Comparison of ENCODE assay signal across 14 mouse cellular contexts in genomic region chr17:34922939-34923338, GRCm38 (mm10). TPM values are rescaled to one million over a fixed set of nuclear protein-coding genes. Genes with fewer than 3 reads are reported as not detected.
DNase-seq lines count a peak whose midpoint lies in the region; ATAC-seq and TF ChIP-seq lines count a peak whose summit lies in the region.
"Had no signal": no experiment of that assay in that cellular context is flagged by ENCODE, and none has a peak within 500 bp of the region (broad histone marks: within the 10 kb centered on the region; RNA-seq: fewer than 3 reads in every experiment).

No protein-coding gene starts in this region.

- no peak overlapping the region for H3K4me3 ChIP-seq in heart, adult 2 months
- H3K4me3 ChIP-seq in lung, embryonic 14.5 days (ENCODE audit: low read depth, low read length), result no peak overlapping the region
- no peak overlapping the region for H3K4me3 ChIP-seq in stomach, postnatal 0 days (ENCODE audit: low read depth, low read length)
- H3K4me3 ChIP-seq in forebrain, embryonic 13.5 days, result no peak overlapping the region
- H3K4me3 ChIP-seq: liver, embryonic 15.5 days; midbrain, embryonic 12.5 days; neural tube, embryonic 15.5 days had no signal

- H3K9ac ChIP-seq in heart, adult 2 months (ENCODE audit: low read depth, low read length), result no peak overlapping the region
- H3K9ac ChIP-seq in lung, embryonic 14.5 days, result no peak overlapping the region
- no peak overlapping the region for H3K9ac ChIP-seq in stomach, postnatal 0 days (ENCODE audit: low read length)
- H3K9ac ChIP-seq in forebrain, embryonic 13.5 days, result no peak overlapping the region
- H3K9ac ChIP-seq: liver, embryonic 15.5 days; midbrain, embryonic 12.5 days; neural tube, embryonic 15.5 days had no signal

- no peak for TF ChIP-seq POLR2A in heart, adult 2 months (IDR thresholded peaks at IDR 0.05; ENCODE audit: insufficient read depth, low read depth, low read length)
- no peak for TF ChIP-seq POLR2A in brain, embryonic 14.5 days (IDR thresholded peaks at IDR 0.05; ENCODE audit: borderline replicate concordance, extremely low read depth, insufficient read depth, insufficient read length, poor library complexity, severe bottlenecking)

- no peaks in the 10 kb centered on the region for H3K4me1 ChIP-seq in heart, adult 2 months (ENCODE audit: control insufficient read depth, insufficient read depth, low read length)
- no peaks in the 10 kb centered on the region for H3K4me1 ChIP-seq in lung, embryonic 14.5 days (ENCODE audit: insufficient read depth)
- H3K4me1 ChIP-seq in stomach, postnatal 0 days (replicated peaks; ENCODE audit: control insufficient read depth, insufficient read depth), result no peaks in the 10 kb centered on the region
- no peaks in the 10 kb centered on the region for H3K4me1 ChIP-seq in forebrain, embryonic 13.5 days
- H3K4me1 ChIP-seq: midbrain, embryonic 12.5 days; neural tube, embryonic 15.5 days had no signal

- WGBS in heart, adult 2 months, result 42% methylated on average over 6 of the region's 6 CpGs
- WGBS in lung, embryonic 14.5 days, result 41% methylated on average over 6 of the region's 6 CpGs
- 51% methylated on average over 6 of the region's 6 CpGs for WGBS in stomach, postnatal 0 days
- WGBS in forebrain, embryonic 13.5 days, result 48% methylated on average over 6 of the region's 6 CpGs

- no peak for DNase-seq in heart, adult 2 months
- DNase-seq in heart, postnatal 10 days, result no peak
- no peak for DNase-seq in lung, embryonic 14.5 days
- no peak for DNase-seq in lung, postnatal 25 days (ENCODE audit: low spot score)
- DNase-seq in brain, embryonic 14.5 days (ENCODE audit: low read depth), result no peak
- no peak for DNase-seq in stomach, postnatal 0 days (ENCODE audit: low spot score)
- DNase-seq in frontal cortex, postnatal 36 days (ENCODE audit: low spot score in 2 of 2), result no peak
- DNase-seq: right cerebral cortex, postnatal 4 days had no signal

- TF ChIP-seq CTCF in heart, adult 2 months (IDR thresholded peaks at IDR 0.05), result peak; percentile 39
- peak; percentile 28 for TF ChIP-seq CTCF in lung, embryonic 14.5 days (IDR thresholded peaks at IDR 0.05; ENCODE audit: low read depth)
- TF ChIP-seq CTCF in brain, embryonic 14.5 days (IDR thresholded peaks at IDR 0.05; ENCODE audit: borderline replicate concordance, extremely low read depth, insufficient read depth, insufficient read length), result peak; percentile 31; the same call in 1 of the 2 replicates
- TF ChIP-seq CTCF in stomach, postnatal 0 days (IDR thresholded peaks at IDR 0.05; ENCODE audit: low read depth), result peak; percentile 56

- H3K27ac ChIP-seq in heart, adult 2 months, result no peak overlapping the region
- H3K27ac ChIP-seq in lung, embryonic 14.5 days (ENCODE audit: low read depth), result no peak overlapping the region
- no peak overlapping the region for H3K27ac ChIP-seq in stomach, postnatal 0 days (replicated peaks)
- H3K27ac ChIP-seq in forebrain, embryonic 13.5 days, result no peak overlapping the region
- H3K27ac ChIP-seq: liver, embryonic 15.5 days; midbrain, embryonic 12.5 days; neural tube, embryonic 15.5 days had no signal

- ATAC-seq in lung, embryonic 14.5 days (ENCODE audit: insufficient read depth), result no peak
- 0 out of 2 replicates have a peak, but pooled peaks have one; percentile 9 for ATAC-seq in stomach, postnatal 0 days (ENCODE audit: low FRiP score, low TSS enrichment)
- ATAC-seq in forebrain, embryonic 13.5 days, result no peak
- ATAC-seq: forebrain, embryonic 16.5 days had no signal

- TF ChIP-seq EP300 in heart, adult 2 months (IDR thresholded peaks at IDR 0.05; ENCODE audit: insufficient read depth, low read depth, low read length), result no peak
- no peak for TF ChIP-seq EP300 in stomach, postnatal 0 days (optimal IDR thresholded peaks at IDR 0.05)

- H3K9me3 ChIP-seq in lung, embryonic 14.5 days (ENCODE audit: low read depth, low read length), result no peaks in the 10 kb centered on the region
- no peaks in the 10 kb centered on the region for H3K9me3 ChIP-seq in stomach, postnatal 0 days (ENCODE audit: control insufficient read depth, low read length)
- H3K9me3 ChIP-seq in forebrain, embryonic 13.5 days (replicated peaks), result no peaks in the 10 kb centered on the region
- H3K9me3 ChIP-seq: liver, embryonic 15.5 days; midbrain, embryonic 12.5 days; neural tube, embryonic 15.5 days had no signal

- H3K79me2 ChIP-seq in heart, adult 2 months (replicated peaks; ENCODE audit: control insufficient read depth, insufficient read depth, low read length), result no peaks in the 10 kb centered on the region

- intact Hi-C loops in heart, adult 2 months (cut with DNase I), result no loop called here
- intact Hi-C loops in heart, postnatal 10 days (cut with DNase I), result no loop called here

- H3K36me3 ChIP-seq in heart, adult 2 months (ENCODE audit: control insufficient read depth, insufficient read depth, low read length), result no peaks in the 10 kb centered on the region
- no peaks in the 10 kb centered on the region for H3K36me3 ChIP-seq in lung, embryonic 14.5 days (ENCODE audit: insufficient read depth)
- no peaks in the 10 kb centered on the region for H3K36me3 ChIP-seq in stomach, postnatal 0 days (ENCODE audit: control insufficient read depth, insufficient read depth, low read length)
- no peaks in the 10 kb centered on the region for H3K36me3 ChIP-seq in forebrain, embryonic 13.5 days (ENCODE audit: poor library complexity, severe bottlenecking)
- H3K36me3 ChIP-seq: liver, embryonic 15.5 days; midbrain, embryonic 12.5 days; neural tube, embryonic 15.5 days had no signal

- H3K4me2 ChIP-seq in lung, embryonic 14.5 days, result no peak overlapping the region
- H3K4me2 ChIP-seq in stomach, postnatal 0 days (replicated peaks; ENCODE audit: low read depth), result no peak overlapping the region
- H3K4me2 ChIP-seq in forebrain, embryonic 13.5 days, result no peak overlapping the region
- H3K4me2 ChIP-seq: liver, embryonic 15.5 days; midbrain, embryonic 12.5 days; neural tube, embryonic 15.5 days had no signal

- H3K27me3 ChIP-seq in heart, adult 2 months (ENCODE audit: control insufficient read depth, insufficient read depth, low read length), result no peaks in the 10 kb centered on the region
- H3K27me3 ChIP-seq in lung, embryonic 14.5 days (ENCODE audit: insufficient read depth, low read length), result no peaks in the 10 kb centered on the region
- no peaks in the 10 kb centered on the region for H3K27me3 ChIP-seq in stomach, postnatal 0 days (ENCODE audit: control insufficient read depth, insufficient read depth, low read length)
- no peaks in the 10 kb centered on the region for H3K27me3 ChIP-seq in forebrain, embryonic 13.5 days
- H3K27me3 ChIP-seq: liver, embryonic 15.5 days; midbrain, embryonic 12.5 days; neural tube, embryonic 15.5 days had no signal

RNA-seq across cellular contexts. Expression of gene Neu1, which starts 8.1 kb away (rescaled TPM):
- 10 to 100 TPM; 14.5 TPM for total RNA-seq in heart, adult 2 months (2021)
- 22.0 and 23.6 TPM in 2 replicates for polyA plus RNA-seq in heart, adult 2 months (2012; rRNA removed)
- total RNA-seq in heart, postnatal 10 days (2021), result 10 to 100 TPM; 12.2 to 12.6 TPM
- 10.6 and 11.6 TPM in 2 replicates for polyA plus RNA-seq in lung, embryonic 14.5 days (2014; fragmentation: Nextera tagmentation; extraction: Ambion mirVana)
- 28.0 and 29.6 TPM in 2 replicates for polyA plus RNA-seq in brain, embryonic 14.5 days (2012; rRNA removed)
- polyA plus RNA-seq in stomach, postnatal 0 days (2015; fragmentation: Nextera tagmentation; extraction: Ambion mirVana), result 18.3 and 18.9 TPM in 2 replicates
- 18.0 and 18.7 TPM in 2 replicates for polyA plus RNA-seq in forebrain, embryonic 13.5 days (2015; fragmentation: Nextera tagmentation; extraction: Ambion mirVana)

RNA-seq across cellular contexts. Expression of gene Slc44a4, which starts 8.7 kb away (rescaled TPM):
- not detected for total RNA-seq in heart, adult 2 months (2021)
- polyA plus RNA-seq in heart, adult 2 months (2012; rRNA removed), result 1.1 TPM in 1 of 2 replicates, not detected in the other
- total RNA-seq in heart, postnatal 10 days (2021), result not detected
- polyA plus RNA-seq in lung, embryonic 14.5 days (2014; fragmentation: Nextera tagmentation; extraction: Ambion mirVana), result 0.42 and 0.55 TPM in 2 replicates
- 0.06 and 0.07 TPM in 2 replicates for polyA plus RNA-seq in brain, embryonic 14.5 days (2012; rRNA removed)
- polyA plus RNA-seq in stomach, postnatal 0 days (2015; fragmentation: Nextera tagmentation; extraction: Ambion mirVana), result 31.2 and 33.1 TPM in 2 replicates
- not detected in 2 replicates for polyA plus RNA-seq in forebrain, embryonic 13.5 days (2015; fragmentation: Nextera tagmentation; extraction: Ambion mirVana)
- total RNA-seq: heart, adult 8-10 months had no signal
- polyA plus RNA-seq: neural tube, embryonic 15.5 days had no signal

RNA-seq across cellular contexts. Expression of gene Ehmt2, which starts 24.7 kb away (rescaled TPM):
- total RNA-seq in heart, adult 2 months (2021), result 10 to 100 TPM; 38.0 to 42.6 TPM
- polyA plus RNA-seq in heart, adult 2 months (2012; rRNA removed), result 61.6 and 64.0 TPM in 2 replicates
- 10 to 100 TPM; 52.4 to 58.2 TPM for total RNA-seq in heart, postnatal 10 days (2021)
- polyA plus RNA-seq in lung, embryonic 14.5 days (2014; fragmentation: Nextera tagmentation; extraction: Ambion mirVana), result 64.1 and 71.0 TPM in 2 replicates
- polyA plus RNA-seq in brain, embryonic 14.5 days (2012; rRNA removed), result 350 and 361 TPM in 2 replicates
- 23.8 and 26.2 TPM in 2 replicates for polyA plus RNA-seq in stomach, postnatal 0 days (2015; fragmentation: Nextera tagmentation; extraction: Ambion mirVana)
- polyA plus RNA-seq in forebrain, embryonic 13.5 days (2015; fragmentation: Nextera tagmentation; extraction: Ambion mirVana), result 97.9 and 107 TPM in 2 replicates

RNA-seq across cellular contexts. Expression of gene C2, which starts 24.9 kb away (rescaled TPM):
- 1 to 10 TPM; 1.8 to 3.1 TPM for total RNA-seq in heart, adult 2 months (2021)
- 4.5 and 8.1 TPM in 2 replicates for polyA plus RNA-seq in heart, adult 2 months (2012; rRNA removed)
- 1 to 10 TPM; 3.1 to 5.6 TPM for total RNA-seq in heart, postnatal 10 days (2021)
- 1.3 and 1.4 TPM in 2 replicates for polyA plus RNA-seq in lung, embryonic 14.5 days (2014; fragmentation: Nextera tagmentation; extraction: Ambion mirVana)
- polyA plus RNA-seq in brain, embryonic 14.5 days (2012; rRNA removed), result 1.1 and 2.3 TPM in 2 replicates
- 4.8 and 5.5 TPM in 2 replicates for polyA plus RNA-seq in stomach, postnatal 0 days (2015; fragmentation: Nextera tagmentation; extraction: Ambion mirVana)
- polyA plus RNA-seq in forebrain, embryonic 13.5 days (2015; fragmentation: Nextera tagmentation; extraction: Ambion mirVana), result 0.74 and 1.4 TPM in 2 replicates

RNA-seq across cellular contexts. Expression of gene Hspa1b, which starts 36.1 kb away (rescaled TPM):
- 10 to 100 TPM in 1 of 2 experiments, 1 to 10 TPM in 1; 2.9 to 11.2 TPM for total RNA-seq in heart, adult 2 months (2021)
- 2.0 and 6.3 TPM in 2 replicates for polyA plus RNA-seq in heart, adult 2 months (2012; rRNA removed)
- total RNA-seq in heart, postnatal 10 days (2021), result 1 to 10 TPM; 3.9 to 4.5 TPM
- polyA plus RNA-seq in lung, embryonic 14.5 days (2014; fragmentation: Nextera tagmentation; extraction: Ambion mirVana), result 0.16 and 0.35 TPM in 2 replicates
- polyA plus RNA-seq in brain, embryonic 14.5 days (2012; rRNA removed), result 6.3 and 7.1 TPM in 2 replicates
- polyA plus RNA-seq in stomach, postnatal 0 days (2015; fragmentation: Nextera tagmentation; extraction: Ambion mirVana), result 3.0 TPM in 2 replicates
- 0.10 and 0.12 TPM in 2 replicates for polyA plus RNA-seq in forebrain, embryonic 13.5 days (2015; fragmentation: Nextera tagmentation; extraction: Ambion mirVana)
- polyA plus RNA-seq: forebrain, embryonic 16.5 days; midbrain, embryonic 12.5 days had no signal

Comparison
In these comparisons a context has a peak if more than half of its experiments do, and no peak if none do; other contexts are left out.
1. RNA of gene Slc44a4, which starts 8.7 kb away (polyA plus RNA-seq): 31.2 to 33.1 TPM in stomach, postnatal 0 days; 1.1 TPM in heart, adult 2 months, 0.42 to 0.55 TPM in lung, embryonic 14.5 days, 0.06 to 0.07 TPM in brain, embryonic 14.5 days and not detected in forebrain, embryonic 13.5 days; every median in the first group is over 10 times any median in the second.
2. Peak in every context shown above with its lines, with median percentiles within 50 percentile points of each other: CTCF ChIP-seq.